Mouse (Mus musculus): ENCODE data around the gene Uhmk1. TPM values are rescaled to one million over a fixed set of nuclear protein-coding genes. Genes with fewer than 3 reads are reported as not detected.

The Uhmk1 gene
- total and polyA plus RNA-seq, 3 experiments = 19.5 to 43.9 (median 28.9) TPM

DNA sequence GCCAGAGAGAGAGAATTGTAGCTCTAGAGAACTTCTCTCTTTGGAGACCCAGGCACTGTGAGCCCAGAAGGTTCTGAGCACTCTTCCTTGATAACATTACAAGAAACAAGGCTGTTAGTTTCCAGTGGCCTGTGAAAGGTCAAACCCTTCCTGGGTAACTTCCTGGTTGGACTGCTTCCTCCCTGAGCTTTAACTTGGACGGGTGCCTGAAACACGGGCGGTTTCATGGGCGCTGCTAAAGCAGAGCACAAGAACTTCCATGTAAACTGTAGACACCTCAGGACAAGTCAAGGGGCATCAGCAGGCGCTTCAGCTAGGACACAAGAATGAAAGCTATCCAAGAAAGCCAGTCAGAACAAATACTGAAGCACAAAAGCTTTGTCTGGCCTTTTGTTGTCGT lies 53.3 kb downstream of the Uhmk1 start:
- Histone ChIP-seq H3K9ac (ENCODE audit: control insufficient read depth, low read depth, low read length, poor library complexity, severe bottlenecking) (peak overlapping the region; percentile 24; the same call in 1 of the 2 replicates), H3K27me3 (ENCODE audit: control insufficient read depth in 1 of 2, insufficient read depth in 2 of 2, low read length in 2 of 2) (no peaks in the 10 kb centered on the region), H3K36me3 (ENCODE audit: control insufficient read depth in 1 of 2, insufficient read depth in 2 of 2, low read length in 2 of 2) (peaks cover 46 to 61% of the 10 kb centered on the region in 2 experiments), H3K27ac (ENCODE audit: control insufficient read depth, low read depth, low read length) (peak overlapping the region; percentile 66), H3K79me2 (ENCODE audit: control insufficient read depth, insufficient read depth, low read length, poor library complexity) (peaks cover 8% of the 10 kb centered on the region), H3K4me3 (ENCODE audit: control insufficient read depth in 1 of 2, insufficient read depth in 1 of 2, low read depth in 2 of 2, low read length in 2 of 2) (no peak overlapping the region), H3K4me1 (ENCODE audit: control insufficient read depth in 1 of 2, insufficient read depth in 2 of 2, low read length in 2 of 2) (peaks cover 27 to 36% of the 10 kb centered on the region in 2 experiments), H3K9me3 (replicated peaks; ENCODE audit: insufficient read depth, low read length) (no peaks in the 10 kb centered on the region)
- TF ChIP-seq TBP (IDR thresholded peaks at IDR 0.05; ENCODE audit: low read depth, low read length) (0 out of 2 replicates have a peak, but pooled peaks have one; percentile 31), ELF1 (IDR thresholded peaks at IDR 0.05; ENCODE audit: low read depth, low read length) (0 out of 2 replicates have a peak, but pooled peaks have one; percentile 8), EP300 (IDR thresholded peaks at IDR 0.05; ENCODE audit: low read depth in 1 of 2, low read length in 2 of 2) (peak in 1 of 2 experiments; percentile 14; a peak in 1 of 4 replicates), ZC3H11A (IDR thresholded peaks at IDR 0.05; ENCODE audit: low read depth, low read length) (no peak), TAL1 (IDR thresholded peaks at IDR 0.05; ENCODE audit: low read length) (no peak), E2F4 (IDR thresholded peaks at IDR 0.05; ENCODE audit: borderline replicate concordance, low read depth, low read length) (no peak), TCF12 (IDR thresholded peaks at IDR 0.05; ENCODE audit: low read depth, low read length) (0 out of 2 replicates have a peak, but pooled peaks have one; percentile 6)
- DNase-seq (ENCODE audit: low read depth, low spot score) = peak; percentile 50

GRCm38 (mm10) chr1:170160397-170160938 lies 54.7 kb downstream of the Uhmk1 start:
- no peak for DNase-seq (ENCODE audit: low read depth, low spot score)
- Histone ChIP-seq H3K4me3 (ENCODE audit: control insufficient read depth in 1 of 2, insufficient read depth in 1 of 2, low read depth in 2 of 2, low read length in 2 of 2) (no peak overlapping the region), H3K79me2 (ENCODE audit: control insufficient read depth, insufficient read depth, low read length, poor library complexity) (peaks cover 4% of the 10 kb centered on the region), H3K36me3 (ENCODE audit: control insufficient read depth in 1 of 2, insufficient read depth in 2 of 2, low read length in 2 of 2) (peaks cover 47 to 55% of the 10 kb centered on the region in 2 experiments), H3K27ac (ENCODE audit: control insufficient read depth, low read depth, low read length) (no peak overlapping the region), H3K9me3 (replicated peaks; ENCODE audit: insufficient read depth, low read length) (no peaks in the 10 kb centered on the region), H3K9ac (ENCODE audit: control insufficient read depth, low read depth, low read length, poor library complexity, severe bottlenecking) (no peak overlapping the region), H3K4me1 (ENCODE audit: control insufficient read depth in 1 of 2, insufficient read depth in 2 of 2, low read length in 2 of 2) (peaks cover 29 to 46% of the 10 kb centered on the region in 2 experiments), H3K27me3 (ENCODE audit: control insufficient read depth in 1 of 2, insufficient read depth in 2 of 2, low read length in 2 of 2) (no peaks in the 10 kb centered on the region)
- TF ChIP-seq EP300 (IDR thresholded peaks at IDR 0.05; ENCODE audit: low read depth in 1 of 2, low read length in 2 of 2) = no peak
- TF ChIP-seq RCOR1 (IDR thresholded peaks at IDR 0.05; ENCODE audit: low read depth, low read length) = no peak
- no peak for TF ChIP-seq GATA1 (IDR thresholded peaks at IDR 0.05; ENCODE audit: low read depth, low read length)

DNA sequence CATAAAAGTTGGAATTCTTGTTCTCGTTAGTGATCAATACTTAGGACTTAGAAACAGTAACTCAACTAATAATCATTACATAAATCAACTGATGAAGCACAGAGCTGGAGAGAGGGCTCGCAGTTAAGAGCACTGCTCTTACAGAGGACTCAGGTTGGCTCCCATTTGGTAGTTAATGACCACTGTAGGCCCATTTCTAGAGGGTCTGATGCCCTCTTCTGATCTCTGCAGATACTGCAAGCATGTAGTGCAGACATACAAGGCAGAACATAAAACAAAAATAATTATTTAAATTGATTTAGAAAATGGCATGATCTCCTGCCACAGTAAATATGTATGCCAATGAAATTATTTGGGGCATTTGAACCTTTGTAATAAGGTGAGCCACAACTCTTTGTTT lies 55.5 kb downstream of the Uhmk1 start:
- peaks cover 42 to 53% of the 10 kb centered on the region in 2 experiments for H3K36me3 ChIP-seq (ENCODE audit: control insufficient read depth in 1 of 2, insufficient read depth in 2 of 2, low read length in 2 of 2)
- H3K79me2 ChIP-seq (ENCODE audit: control insufficient read depth, insufficient read depth, low read length, poor library complexity) = peaks cover 4% of the 10 kb centered on the region
- peak in 1 of 3 experiments; percentile 14; a peak in 1 of 6 replicates for TF ChIP-seq CTCF (IDR thresholded peaks at IDR 0.05 in 2 of 3, conservative IDR thresholded peaks at IDR 0.05 in 1 of 3; ENCODE audit: control insufficient read depth in 1 of 3, insufficient read depth in 1 of 3, low read depth in 2 of 3, low read length in 3 of 3, poor library complexity in 1 of 3, severe bottlenecking in 1 of 3)
- no peak for TF ChIP-seq MXI1 (IDR thresholded peaks at IDR 0.05; ENCODE audit: low read depth, low read length)
- peak; percentile 4 for TF ChIP-seq RAD21 (IDR thresholded peaks at IDR 0.05; ENCODE audit: low read depth, low read length)
- no peak for TF ChIP-seq TCF12 (IDR thresholded peaks at IDR 0.05; ENCODE audit: low read depth, low read length)
- no peak for TF ChIP-seq USF1 (IDR thresholded peaks at IDR 0.05; ENCODE audit: low read depth, low read length)
- TF ChIP-seq TBP (IDR thresholded peaks at IDR 0.05; ENCODE audit: low read depth, low read length) = no peak
- TF ChIP-seq RCOR1 (IDR thresholded peaks at IDR 0.05; ENCODE audit: low read depth, low read length) = no peak
- no peak for TF ChIP-seq KAT2A (conservative IDR thresholded peaks at IDR 0.05; ENCODE audit: low read depth, low read length)
- TF ChIP-seq EP300 (IDR thresholded peaks at IDR 0.05; ENCODE audit: low read depth in 1 of 2, low read length in 2 of 2) = no peak
- no peak overlapping the region for H3K4me3 ChIP-seq (ENCODE audit: control insufficient read depth in 1 of 2, insufficient read depth in 1 of 2, low read depth in 2 of 2, low read length in 2 of 2)
- H3K9ac ChIP-seq (ENCODE audit: control insufficient read depth, low read depth, low read length, poor library complexity, severe bottlenecking) = no peak overlapping the region
- H3K4me1 ChIP-seq (ENCODE audit: control insufficient read depth in 1 of 2, insufficient read depth in 2 of 2, low read length in 2 of 2) = peaks cover 29 to 42% of the 10 kb centered on the region in 2 experiments
- H3K9me3 ChIP-seq (replicated peaks; ENCODE audit: insufficient read depth, low read length) = no peaks in the 10 kb centered on the region
- no peak for DNase-seq (ENCODE audit: low read depth, low spot score)
- no peak overlapping the region for H3K27ac ChIP-seq (ENCODE audit: control insufficient read depth, low read depth, low read length)
- H3K27me3 ChIP-seq (ENCODE audit: control insufficient read depth in 1 of 2, insufficient read depth in 2 of 2, low read length in 2 of 2) = no peaks in the 10 kb centered on the region
